Mouse (Mus musculus): ENCODE measurements around the gene Abi1. TPM values are rescaled to one million over a fixed set of nuclear protein-coding genes. Genes with fewer than 3 reads are reported as not detected.

The Abi1 gene
- total and polyA plus RNA-seq, 3 experiments: 31.9 to 69.8 TPM; not detected in 1

DNA sequence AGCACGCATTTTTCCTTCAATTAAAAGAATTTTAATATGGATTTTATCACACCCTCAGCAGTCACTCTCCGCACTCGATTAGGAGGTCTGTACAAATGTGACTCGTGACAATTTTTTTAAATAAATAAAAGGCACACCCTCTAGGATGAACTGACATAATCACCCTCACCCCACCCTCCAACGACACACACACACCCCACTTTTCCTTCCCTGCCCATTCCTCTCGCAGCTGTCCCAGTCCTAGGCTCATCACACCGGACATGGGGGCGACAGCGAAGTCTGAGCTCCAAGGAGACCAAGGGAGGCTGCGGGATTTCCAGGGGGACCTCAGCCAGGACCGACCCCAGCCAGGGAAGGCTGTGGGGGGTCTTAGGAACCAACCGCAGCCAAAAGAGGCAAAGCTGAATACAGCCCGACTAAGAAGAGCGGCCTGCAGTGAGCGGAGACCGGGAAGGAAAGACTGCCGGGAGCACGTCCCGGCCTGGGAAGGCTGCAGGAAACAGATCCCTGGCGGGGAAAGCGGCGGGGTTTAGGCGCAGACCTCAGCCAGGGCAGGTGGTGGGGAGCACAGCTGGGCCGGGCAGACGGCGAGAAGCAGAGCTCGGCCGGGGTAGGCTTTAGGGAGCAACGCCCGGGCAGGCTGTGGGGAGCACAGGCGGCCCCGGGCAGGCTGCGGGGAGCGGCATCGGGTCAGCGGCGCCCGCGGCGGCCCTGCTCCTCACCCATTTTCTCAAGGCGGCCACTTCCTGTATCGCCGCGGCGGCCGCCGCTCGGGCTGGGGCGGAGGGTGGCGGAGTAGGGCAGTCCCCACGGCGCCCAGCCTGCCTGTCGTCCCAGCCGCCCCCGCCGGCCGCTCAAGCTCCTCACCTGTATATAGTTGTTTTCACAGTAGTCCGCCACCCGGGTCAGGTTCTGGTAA lies 700 bp downstream of the Abi1 start:
- DNase-seq (ENCODE audit: low read depth, low spot score): peak; percentile 68
- H3K27ac ChIP-seq (ENCODE audit: control insufficient read depth, low read depth, low read length): peak overlapping the region; percentile 82
- TF ChIP-seq CHD1 (IDR thresholded peaks at IDR 0.05; ENCODE audit: low read depth, low read length) (peak; percentile 43; the same call in 1 of the 2 replicates), TCF12 (IDR thresholded peaks at IDR 0.05; ENCODE audit: low read depth, low read length) (0 out of 2 replicates have a peak, but pooled peaks have one; percentile 10), HCFC1 (IDR thresholded peaks at IDR 0.05; ENCODE audit: low read depth, low read length) (peak; percentile 59), NRF1 (IDR thresholded peaks at IDR 0.05; ENCODE audit: insufficient read depth, low read depth, low read length, poor library complexity, severe bottlenecking) (no peak), TBP (IDR thresholded peaks at IDR 0.05; ENCODE audit: low read depth, low read length) (0 out of 2 replicates have a peak, but pooled peaks have one; percentile 28), BHLHE40 (IDR thresholded peaks at IDR 0.05; ENCODE audit: borderline replicate concordance, low read depth, low read length) (peak; percentile 62; the same call in 1 of the 2 replicates), ZNF384 (IDR thresholded peaks at IDR 0.05; ENCODE audit: low read depth, low read length) (peak; percentile 76), USF1 (IDR thresholded peaks at IDR 0.05; ENCODE audit: low read depth, low read length) (0 out of 2 replicates have a peak, but pooled peaks have one; percentile 23), ETS1 (IDR thresholded peaks at IDR 0.05; ENCODE audit: low read depth, low read length) (peak; percentile 45; the same call in 1 of the 2 replicates), MXI1 (IDR thresholded peaks at IDR 0.05; ENCODE audit: low read depth, low read length) (peak; percentile 75), SIN3A (IDR thresholded peaks at IDR 0.05; ENCODE audit: low read length) (peak; percentile 81), MAX (IDR thresholded peaks at IDR 0.05; ENCODE audit: low read length) (no peak), RCOR1 (IDR thresholded peaks at IDR 0.05; ENCODE audit: low read depth, low read length) (no peak; the same call in 1 of the 2 replicates), MAFK (IDR thresholded peaks at IDR 0.05; ENCODE audit: borderline replicate concordance, low read depth, low read length) (peak; percentile 14; the same call in 1 of the 2 replicates)
- H3K36me3 ChIP-seq (ENCODE audit: control insufficient read depth in 1 of 2, insufficient read depth in 2 of 2, low read length in 2 of 2): peaks cover 0 to 20% of the 10 kb centered on the region in 2 experiments; a peak in 2 of 4 replicates
- peaks cover 43% of the 10 kb centered on the region for H3K79me2 ChIP-seq (ENCODE audit: control insufficient read depth, insufficient read depth, low read length, poor library complexity)
- H3K4me3 ChIP-seq (ENCODE audit: control insufficient read depth in 1 of 2, insufficient read depth in 1 of 2, low read depth in 2 of 2, low read length in 2 of 2): peak overlapping the region; percentile 67 to 69
- no peaks in the 10 kb centered on the region for H3K27me3 ChIP-seq (ENCODE audit: control insufficient read depth in 1 of 2, insufficient read depth in 2 of 2, low read length in 2 of 2)
- H3K9me3 ChIP-seq (replicated peaks; ENCODE audit: insufficient read depth, low read length): no peaks in the 10 kb centered on the region
- H3K4me1 ChIP-seq (ENCODE audit: control insufficient read depth in 1 of 2, insufficient read depth in 2 of 2, low read length in 2 of 2): peaks cover 8 to 10% of the 10 kb centered on the region in 2 experiments
- H3K9ac ChIP-seq (ENCODE audit: control insufficient read depth, low read depth, low read length, poor library complexity, severe bottlenecking): peak overlapping the region; percentile 76

DNA sequence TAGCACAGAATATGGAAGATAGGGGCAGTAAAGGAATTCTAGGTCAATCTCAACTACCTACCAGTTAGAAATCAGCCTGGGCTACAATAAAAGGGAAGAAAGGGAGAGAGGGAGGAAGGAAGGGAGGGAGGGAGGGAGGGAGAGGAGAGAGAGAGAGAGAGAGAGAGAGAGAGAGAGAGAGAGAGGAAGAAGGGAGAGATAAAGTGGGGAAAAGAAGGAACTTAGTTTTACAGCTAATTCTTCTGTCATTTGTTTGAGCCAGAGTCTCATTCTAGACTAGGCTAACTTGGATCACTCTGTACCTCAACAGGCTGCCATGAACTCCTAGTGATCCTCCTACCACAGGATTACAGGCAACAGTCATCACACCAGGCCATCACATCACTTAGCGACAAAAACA lies 4.6 kb downstream of the Abi1 start:
- H3K36me3 ChIP-seq (ENCODE audit: control insufficient read depth in 1 of 2, insufficient read depth in 2 of 2, low read length in 2 of 2): peaks cover 0 to 20% of the 10 kb centered on the region in 2 experiments; a peak in 2 of 4 replicates
- H3K9ac ChIP-seq (ENCODE audit: control insufficient read depth, low read depth, low read length, poor library complexity, severe bottlenecking): no peak overlapping the region
- H3K4me3 ChIP-seq (ENCODE audit: control insufficient read depth in 1 of 2, insufficient read depth in 1 of 2, low read depth in 2 of 2, low read length in 2 of 2): no peak overlapping the region
- no peak overlapping the region for H3K27ac ChIP-seq (ENCODE audit: control insufficient read depth, low read depth, low read length)
- peaks cover 5 to 6% of the 10 kb centered on the region in 2 experiments; a peak in 2 of 4 replicates for H3K4me1 ChIP-seq (ENCODE audit: control insufficient read depth in 1 of 2, insufficient read depth in 2 of 2, low read length in 2 of 2)
- TF ChIP-seq BHLHE40 (IDR thresholded peaks at IDR 0.05; ENCODE audit: borderline replicate concordance, low read depth, low read length) (no peak), GATA1 (IDR thresholded peaks at IDR 0.05; ENCODE audit: low read depth, low read length) (0 out of 2 replicates have a peak, but pooled peaks have one; percentile 38), JUND (IDR thresholded peaks at IDR 0.05; ENCODE audit: low read depth, low read length) (peak; percentile 92)
- H3K9me3 ChIP-seq (replicated peaks; ENCODE audit: insufficient read depth, low read length): no peaks in the 10 kb centered on the region
- no peaks in the 10 kb centered on the region for H3K27me3 ChIP-seq (ENCODE audit: control insufficient read depth in 1 of 2, insufficient read depth in 2 of 2, low read length in 2 of 2)
- peaks cover 60% of the 10 kb centered on the region for H3K79me2 ChIP-seq (ENCODE audit: control insufficient read depth, insufficient read depth, low read length, poor library complexity)
- peak; percentile 27 for DNase-seq (ENCODE audit: low read depth, low spot score)
